Mouse (Mus musculus) left cerebral cortex, adult 18-20 months (tissue): Measurements from ENCODE around the gene Lamc1. TPM values are rescaled to one million over a fixed set of nuclear protein-coding genes. Genes with fewer than 3 reads are reported as not detected.

Source experiments
- DNase-seq, 2 experiments: peaks; one replicate each; pipeline ENCODE4 v3.0.0; 2021 to 2022; ENCODE audit warnings: low spot score in 2 of 2, mixed read lengths in 1 of 2
- total RNA-seq, 2 experiments: library from RNA; stranded (reverse); gene quantifications; 2 replicates each; pipeline ENCODE4 v1.2.3; 2021

The Lamc1 gene
- total RNA-seq, 2 experiments from 2014 or later, result 25.3 to 25.5 TPM

- no peak for DNase-seq
Measured at GRCm38 (mm10) chr1:153202195-153202594, 130.4 kb downstream of the Lamc1 start.

- no peak for DNase-seq
Measured at GRCm38 (mm10) chr1:153201448-153201847, 131.1 kb downstream of the Lamc1 start.

GRCm38 (mm10) chr1:153197316-153197850 lies 135.2 kb downstream of the Lamc1 start:
- no peak for DNase-seq

GRCm38 (mm10) chr1:153192945-153193344 lies 139.6 kb downstream of the Lamc1 start:
- no peak for DNase-seq

DNA sequence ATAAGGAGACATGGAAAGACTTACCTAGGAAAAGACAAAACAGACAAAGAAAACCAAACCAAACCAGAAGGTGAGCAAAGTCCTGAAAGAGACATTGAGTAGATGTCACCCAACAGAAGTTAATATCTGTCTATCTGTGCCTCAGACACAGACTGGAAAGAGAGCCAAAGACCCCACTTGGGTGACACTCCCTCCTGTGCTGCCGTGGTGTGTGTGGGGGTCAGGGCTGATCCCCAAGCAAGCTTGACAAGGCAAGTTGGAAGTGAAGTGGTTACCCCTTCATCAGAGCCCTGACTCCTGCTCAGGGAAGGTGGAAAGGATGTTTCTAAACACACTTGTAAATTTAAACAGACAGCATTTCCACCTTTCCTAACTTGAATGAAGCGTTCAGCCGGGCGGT lies 140.2 kb downstream of the Lamc1 start:
- no peak for DNase-seq

GRCm38 (mm10) chr1:153191943-153192329 lies 140.7 kb downstream of the Lamc1 start:
- DNase-seq, result peak; percentile 43 to 59

DNA sequence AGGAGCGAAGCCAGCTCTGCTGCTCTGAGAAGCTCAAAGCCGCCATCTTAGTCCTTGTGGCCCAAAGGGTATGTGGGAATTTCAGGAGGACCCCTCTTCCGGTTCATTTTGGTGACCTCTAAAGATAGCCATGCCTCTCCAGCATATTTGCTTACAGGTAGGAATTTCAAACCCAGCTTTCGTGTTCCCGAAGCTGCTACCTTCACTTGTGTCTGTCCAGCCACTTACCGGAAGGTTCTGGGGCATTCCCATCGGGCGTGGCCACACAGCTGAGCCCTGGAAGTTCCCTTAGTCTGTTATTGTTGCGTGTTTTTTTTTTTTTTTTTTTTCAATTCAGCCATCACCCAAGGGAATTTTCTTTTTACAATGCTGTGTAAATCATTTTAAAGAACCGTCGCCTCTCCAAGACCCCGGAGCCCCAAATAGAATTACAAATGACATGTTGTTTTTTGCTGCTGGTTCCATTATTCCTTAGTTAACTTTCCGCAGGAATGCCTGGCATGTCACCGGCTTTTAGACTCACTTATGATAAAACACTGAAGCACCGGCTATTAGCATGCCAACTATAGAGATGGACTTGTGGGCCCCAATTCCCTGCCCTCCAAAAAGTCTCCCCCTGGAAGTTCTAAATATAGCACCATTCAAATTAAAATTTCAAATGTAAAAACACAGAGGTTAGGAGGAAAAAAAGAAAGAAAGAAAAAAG lies 141.2 kb downstream of the Lamc1 start:
- no peak for DNase-seq

- DNase-seq, result no peak
Measured at GRCm38 (mm10) chr1:153188081-153188480, 144.5 kb downstream of the Lamc1 start.

GRCm38 (mm10) chr1:153185828-153186803 lies 146.5 kb downstream of the Lamc1 start, which contains the start of gene Lamc2:
TSS of gene Lamc2 (minus strand) at chr1:153186447.
- peak in 1 of 2 experiments; percentile 39 for DNase-seq

DNA sequence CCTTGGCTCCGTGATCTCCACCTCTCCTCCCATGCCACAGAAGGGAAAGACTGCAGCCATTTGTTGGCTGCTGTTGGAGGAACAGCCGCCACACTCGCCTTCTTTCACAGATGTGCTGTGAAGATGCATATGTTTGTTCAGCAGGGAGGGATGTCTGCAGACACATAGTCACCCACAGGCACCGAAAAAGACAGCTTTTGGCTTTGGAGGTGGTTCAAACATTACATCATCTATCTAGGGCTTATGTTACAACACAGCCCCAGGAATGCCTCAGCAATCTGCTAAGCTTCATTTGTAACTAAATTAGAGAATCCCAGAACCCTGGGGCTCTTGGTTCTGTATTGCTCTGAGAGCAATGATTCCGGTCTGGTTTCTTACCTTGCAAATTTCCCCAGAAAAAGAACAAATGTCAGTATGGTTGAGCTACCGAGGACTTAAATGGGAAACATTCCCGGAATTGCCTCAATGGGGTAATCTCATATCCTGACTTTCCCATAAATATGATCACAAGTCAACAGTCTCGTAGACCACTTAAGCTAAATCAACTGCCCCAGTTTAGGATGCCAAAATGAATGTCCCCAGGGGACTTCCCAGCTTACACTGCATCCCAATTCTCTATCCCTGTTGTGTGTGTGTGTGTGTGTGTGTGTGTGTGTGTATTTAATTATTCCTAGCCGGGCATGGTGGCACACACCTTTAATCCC lies 151.8 kb downstream of the Lamc1 start:
- peak; percentile 50 to 67 for DNase-seq

DNA sequence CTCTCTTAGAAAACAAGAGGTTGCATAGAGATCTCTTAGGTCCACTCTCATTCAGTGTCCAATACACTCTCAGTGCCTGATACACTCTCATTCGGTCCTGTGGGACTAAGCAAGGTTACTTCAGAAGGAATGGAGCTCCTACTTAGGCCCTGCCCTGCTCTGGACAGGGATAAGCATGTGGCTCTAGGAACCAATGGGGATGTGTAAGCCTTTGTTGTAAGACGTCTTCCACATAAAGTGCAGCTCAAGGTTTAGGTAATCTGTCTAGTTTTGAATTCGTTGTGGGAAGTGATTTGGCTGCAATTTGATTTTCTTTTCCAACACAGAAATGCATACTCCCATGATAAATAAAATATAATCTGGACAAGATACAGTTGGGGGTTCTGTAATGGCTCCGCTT lies 152.4 kb downstream of the Lamc1 start:
- DNase-seq, result no peak

DNA sequence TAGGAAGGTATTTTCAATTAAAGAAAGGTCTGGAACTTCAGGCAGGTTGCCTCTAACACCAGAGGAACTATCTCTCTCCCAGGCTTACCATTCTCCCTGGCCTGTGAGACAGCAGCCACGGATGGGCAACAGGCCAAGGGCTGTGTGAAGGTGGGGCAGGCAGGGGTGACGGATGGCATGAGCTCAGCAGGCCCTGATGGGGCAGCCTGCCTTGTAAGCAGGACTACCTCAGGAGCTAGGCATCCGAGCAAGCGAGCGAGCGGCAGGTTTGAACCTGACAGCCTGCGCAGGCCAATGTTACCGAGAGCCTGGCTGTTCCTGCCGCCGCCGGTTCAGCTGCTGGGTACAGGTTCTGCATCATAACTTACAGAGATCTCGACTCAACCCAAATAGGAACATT lies 157.8 kb downstream of the Lamc1 start:
- peak in 1 of 2 experiments; percentile 31 for DNase-seq

- no peak for DNase-seq
Measured at GRCm38 (mm10) chr1:153173276-153173675, 159.3 kb downstream of the Lamc1 start.

DNA sequence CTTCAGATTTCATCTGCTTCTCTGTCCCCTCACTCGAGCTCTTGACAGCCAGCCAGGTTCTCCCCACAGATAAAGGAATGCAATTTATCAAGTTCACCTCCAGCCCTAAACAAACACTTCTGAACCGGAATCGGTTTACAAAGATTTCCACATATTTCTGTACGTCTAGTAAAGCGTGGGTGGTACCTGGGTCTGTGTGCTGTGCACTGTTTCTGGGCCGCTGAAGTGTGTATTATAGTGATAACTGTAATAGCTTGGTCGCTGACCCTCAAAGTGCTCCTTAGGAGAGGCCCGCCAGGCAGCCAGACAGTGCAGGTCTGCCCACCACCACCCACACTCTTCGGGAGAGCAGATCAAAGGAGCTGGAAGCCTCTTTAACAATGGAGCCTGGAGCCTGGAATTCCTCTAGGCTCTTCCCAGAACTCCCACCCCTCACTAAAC lies 160.3 kb downstream of the Lamc1 start:
- no peak for DNase-seq

DNA sequence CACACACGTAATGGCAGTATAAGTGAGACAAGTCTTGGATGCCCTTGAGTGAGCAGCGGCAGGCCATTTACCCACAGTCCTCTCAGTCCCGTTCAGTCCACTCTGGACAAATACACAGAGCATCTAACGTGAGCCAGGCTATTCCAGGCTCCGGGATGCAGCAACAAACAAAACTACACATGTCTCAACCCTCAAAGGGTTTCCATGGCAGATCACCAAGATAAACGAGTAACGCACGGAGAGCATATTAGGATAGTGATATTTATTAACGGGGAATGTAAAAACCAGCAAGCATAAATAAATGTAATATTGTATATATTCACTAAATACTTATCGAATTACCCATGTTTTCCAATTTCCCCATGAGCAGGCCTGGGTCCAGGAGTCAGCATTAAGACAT lies 161.6 kb downstream of the Lamc1 start:
- DNase-seq, result no peak

Other genes with a start within 250 kb of the Lamc1 start
- gene Lamc2, start 146.3 kb downstream of the Lamc1 start, total RNA-seq, result 10 to 100 TPM; 11.2 TPM
- 1 to 10 TPM; 2.5 to 3.0 TPM for gene Shcbp1l, start 92.4 kb upstream of the Lamc1 start, total RNA-seq
- 10 to 100 TPM; 96.1 to 99.8 TPM for gene Dhx9, start 154.9 kb upstream of the Lamc1 start, total RNA-seq
- gene Npl, start 217.3 kb upstream of the Lamc1 start, total RNA-seq, result 1 to 10 TPM; 5.3 to 5.4 TPM